Mouse (Mus musculus): ENCODE results near the gene Ptrh1. TPM values are rescaled to one million over a fixed set of nuclear protein-coding genes. Genes with fewer than 3 reads are reported as not detected.

Ptrh1 gene
- total and polyA plus RNA-seq, 2 experiments from 2014 or later, result 4.8 to 5.5 TPM

DNA sequence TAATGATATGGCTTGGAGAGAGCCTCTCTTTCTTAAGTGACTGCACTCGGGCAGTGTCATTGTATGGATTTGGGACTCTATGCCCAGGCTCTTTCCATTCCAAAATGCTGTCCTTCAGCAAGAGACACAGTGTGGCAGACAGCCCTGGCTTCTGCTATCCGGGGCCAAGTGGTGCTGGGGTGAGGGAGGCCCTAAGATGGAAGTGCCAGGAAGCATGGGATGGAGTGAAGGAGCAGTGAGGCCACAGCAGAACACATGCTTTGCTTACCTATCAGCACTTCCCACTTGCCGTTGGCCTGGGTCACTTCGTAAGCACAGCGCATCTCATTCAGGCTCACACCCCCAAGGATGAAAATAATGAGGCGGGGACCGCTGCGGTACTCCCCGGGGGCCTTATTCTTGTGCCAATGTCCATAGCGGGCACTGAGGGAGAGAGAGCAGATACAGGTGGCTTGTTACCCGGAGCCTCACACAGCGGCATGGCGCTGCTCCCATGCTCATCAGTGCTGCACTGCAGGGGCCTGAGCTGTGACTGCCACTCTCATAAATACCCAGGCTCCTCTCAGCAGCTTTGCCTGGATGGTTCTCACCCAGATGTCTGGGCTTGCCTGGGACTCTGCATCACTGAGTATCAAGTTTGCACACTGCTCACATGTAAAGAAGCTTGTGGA, 20.3 kb downstream of the Ptrh1 start:
- 82% methylated on average over 13 of the region's 13 CpGs for WGBS
- Histone ChIP-seq H3K4me3 (ENCODE audit: low read depth, low read length) (no peak overlapping the region), H3K9ac (no peak overlapping the region), H3K36me3 (ENCODE audit: insufficient read depth) (peaks cover 87% of the 10 kb centered on the region), H3K27ac (ENCODE audit: low read depth, low read length) (no peak overlapping the region), H3K9me3 (ENCODE audit: low read length) (no peaks in the 10 kb centered on the region), H3K4me2 (ENCODE audit: low read depth) (no peak overlapping the region), H3K27me3 (ENCODE audit: insufficient read depth, low read length) (no peaks in the 10 kb centered on the region), H3K4me1 (ENCODE audit: insufficient read depth) (no peaks in the 10 kb centered on the region)
- no peak for ATAC-seq
- DNase-seq, result no peak
- TF ChIP-seq CTCF (IDR thresholded peaks at IDR 0.05; ENCODE audit: low read depth), result no peak

DNA sequence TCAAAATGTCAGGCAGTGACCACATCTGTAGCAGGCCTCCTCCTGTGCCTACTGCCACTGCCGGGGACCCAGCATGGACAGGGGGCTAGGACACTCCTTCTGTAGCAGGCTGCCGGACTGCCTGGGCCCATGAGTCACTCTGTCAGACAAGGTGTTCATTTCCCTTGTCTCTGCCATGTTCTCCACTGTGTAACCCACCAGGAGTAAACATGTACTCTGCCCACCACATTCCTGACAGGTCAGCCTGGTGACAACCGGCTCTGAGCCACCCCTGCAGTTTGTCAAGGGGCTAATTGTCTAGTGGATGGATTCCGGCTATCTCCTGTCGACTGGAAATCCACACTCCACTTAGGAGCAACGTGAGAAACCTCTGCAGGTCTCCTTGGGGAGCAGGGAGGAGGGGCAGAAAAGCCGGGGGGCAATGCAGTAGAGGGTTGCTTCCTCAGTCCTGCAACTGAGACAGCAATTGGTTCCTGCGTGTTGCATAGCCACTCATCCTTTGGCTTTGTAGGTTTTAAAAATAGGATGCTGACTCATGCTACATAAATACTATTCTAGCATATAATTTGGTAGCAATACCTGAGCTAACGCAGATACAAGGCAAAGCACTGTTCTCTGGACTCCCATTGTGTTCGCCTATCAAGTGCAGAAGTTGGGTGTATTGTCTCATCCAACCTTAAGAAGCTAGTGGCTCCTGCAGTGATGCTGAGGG, 22.8 kb downstream of the Ptrh1 start:
- Histone ChIP-seq H3K4me3 (ENCODE audit: low read depth, low read length) (no peak overlapping the region), H3K9me3 (ENCODE audit: low read length) (no peaks in the 10 kb centered on the region), H3K27me3 (ENCODE audit: insufficient read depth, low read length) (no peaks in the 10 kb centered on the region), H3K4me2 (ENCODE audit: low read depth) (no peak overlapping the region), H3K27ac (ENCODE audit: low read depth, low read length) (no peak overlapping the region), H3K36me3 (ENCODE audit: insufficient read depth) (peaks cover 97% of the 10 kb centered on the region), H3K4me1 (ENCODE audit: insufficient read depth) (no peaks in the 10 kb centered on the region), H3K9ac (no peak overlapping the region)
- 81% methylated on average over 10 of the region's 10 CpGs for WGBS
- ATAC-seq, result no peak
- DNase-seq, result no peak
- TF ChIP-seq CTCF (IDR thresholded peaks at IDR 0.05; ENCODE audit: low read depth), result no peak

DNA sequence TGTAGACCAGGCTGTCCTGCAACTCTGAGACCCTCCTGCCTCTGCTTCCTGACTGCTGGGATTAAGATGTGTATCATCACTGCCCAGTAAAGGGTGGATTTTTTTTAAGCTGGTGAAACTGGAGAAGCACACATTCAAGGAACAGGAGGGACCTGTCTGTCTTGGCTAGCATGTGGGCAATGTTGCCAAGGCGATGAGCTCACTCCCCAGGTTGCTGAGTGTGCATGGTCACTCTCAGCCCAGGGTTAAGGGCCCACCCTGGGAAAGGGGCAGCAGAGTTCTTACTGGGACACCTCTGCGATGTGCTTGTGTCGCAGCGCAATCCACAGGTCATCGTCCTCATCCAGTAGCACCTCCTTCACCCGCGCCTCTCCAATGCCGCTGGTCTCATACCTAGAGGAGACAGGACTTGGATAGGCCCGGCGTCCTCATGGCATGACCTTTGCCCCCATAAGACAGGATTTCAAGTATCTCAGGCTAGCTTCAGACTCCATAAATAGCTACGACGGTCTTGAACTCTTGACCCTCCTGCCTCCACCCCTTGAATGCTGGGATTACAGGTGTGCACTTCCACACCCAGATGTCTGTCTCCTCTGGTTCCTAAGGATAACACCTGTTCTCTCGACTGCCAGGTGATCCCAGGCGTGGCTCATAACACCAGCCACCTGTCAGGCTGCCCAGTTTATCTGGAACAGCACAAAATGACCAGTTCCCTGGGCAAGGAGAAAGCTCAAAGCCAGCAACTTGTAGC, 33.4 kb downstream of the Ptrh1 start:
- no peaks in the 10 kb centered on the region for H3K27me3 ChIP-seq (ENCODE audit: insufficient read depth, low read length)
- no peak for TF ChIP-seq CTCF (IDR thresholded peaks at IDR 0.05; ENCODE audit: low read depth)
- no peak for DNase-seq
- no peak overlapping the region for H3K27ac ChIP-seq (ENCODE audit: low read depth, low read length)
- no peak overlapping the region for H3K4me3 ChIP-seq (ENCODE audit: low read depth, low read length)
- no peak overlapping the region for H3K4me2 ChIP-seq (ENCODE audit: low read depth)
- no peak overlapping the region for H3K9ac ChIP-seq
- 96% methylated on average over 14 of the region's 14 CpGs for WGBS
- peaks cover 77% of the 10 kb centered on the region for H3K36me3 ChIP-seq (ENCODE audit: insufficient read depth)
- ATAC-seq, result no peak
- no peaks in the 10 kb centered on the region for H3K9me3 ChIP-seq (ENCODE audit: low read length)
- no peaks in the 10 kb centered on the region for H3K4me1 ChIP-seq (ENCODE audit: insufficient read depth)

DNA sequence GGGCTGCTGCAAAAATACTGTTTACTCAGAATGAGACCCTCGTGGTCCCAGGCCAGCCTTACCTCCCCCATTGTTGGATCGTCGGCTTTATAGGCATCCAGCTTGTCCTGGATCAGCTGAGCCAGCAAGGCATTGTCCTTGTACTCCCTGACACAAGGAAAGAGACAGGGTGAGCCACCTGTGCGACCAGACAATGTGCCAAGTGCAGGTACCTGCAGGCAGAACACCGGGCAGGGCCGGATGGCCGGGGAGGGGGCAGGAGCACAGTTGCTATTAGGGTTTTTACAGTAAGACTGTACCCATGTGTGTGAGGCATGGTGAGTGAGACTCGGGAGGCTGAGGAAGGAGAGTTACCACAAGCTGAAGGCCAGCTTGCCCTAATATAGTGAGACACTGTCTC, 36.4 kb downstream of the Ptrh1 start:
- peaks cover 63% of the 10 kb centered on the region for H3K36me3 ChIP-seq (ENCODE audit: insufficient read depth)

DNA sequence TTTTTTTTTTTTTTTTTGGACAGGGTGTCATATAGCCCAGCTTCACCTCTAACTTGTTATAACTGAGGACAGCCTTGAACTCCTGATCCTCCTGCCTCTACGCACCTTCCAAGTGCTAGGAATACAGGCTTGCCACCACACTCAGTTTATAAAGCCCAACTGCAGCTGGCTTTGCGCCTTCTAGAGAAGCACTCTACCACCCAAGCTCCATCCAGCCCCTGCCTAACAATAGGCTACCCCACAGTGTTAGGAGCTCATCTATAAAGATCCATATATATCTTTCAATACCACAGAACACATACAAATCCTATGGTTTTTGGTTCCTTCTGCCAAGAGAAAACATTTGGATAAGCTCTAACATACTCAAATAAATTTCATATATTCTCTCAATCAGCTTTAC, 40.9 kb downstream of the Ptrh1 start:
- H3K4me1 ChIP-seq (ENCODE audit: insufficient read depth), result no peaks in the 10 kb centered on the region
- H3K4me2 ChIP-seq (ENCODE audit: low read depth), result no peak overlapping the region
- no peak overlapping the region for H3K4me3 ChIP-seq (ENCODE audit: low read depth, low read length)
- 79% methylated on average over 2 of the region's 2 CpGs for WGBS
- ATAC-seq (peak; percentile 60; the same call in 1 of the 2 replicates), DNase-seq (no peak)
- peak overlapping the region; percentile 75 for H3K27ac ChIP-seq (ENCODE audit: low read depth, low read length)
- peaks cover 56% of the 10 kb centered on the region for H3K36me3 ChIP-seq (ENCODE audit: insufficient read depth)
- no peaks in the 10 kb centered on the region for H3K9me3 ChIP-seq (ENCODE audit: low read length)
- H3K9ac ChIP-seq, result no peak overlapping the region
- H3K27me3 ChIP-seq (ENCODE audit: insufficient read depth, low read length), result no peaks in the 10 kb centered on the region
- no peak for TF ChIP-seq CTCF (IDR thresholded peaks at IDR 0.05; ENCODE audit: low read depth)

More for the DNA sequence above, 36.4 kb downstream of the Ptrh1 start:
- no peak overlapping the region for H3K27ac ChIP-seq (ENCODE audit: low read depth, low read length)
- no peaks in the 10 kb centered on the region for H3K4me1 ChIP-seq (ENCODE audit: insufficient read depth)
- no peak for TF ChIP-seq CTCF (IDR thresholded peaks at IDR 0.05; ENCODE audit: low read depth)
- no peak overlapping the region for H3K4me3 ChIP-seq (ENCODE audit: low read depth, low read length)
- ATAC-seq, result no peak
- WGBS, result 89% methylated on average over 8 of the region's 8 CpGs
- no peaks in the 10 kb centered on the region for H3K9me3 ChIP-seq (ENCODE audit: low read length)
- no peak overlapping the region for H3K4me2 ChIP-seq (ENCODE audit: low read depth)
- no peak for DNase-seq
- no peak overlapping the region for H3K9ac ChIP-seq
- H3K27me3 ChIP-seq (ENCODE audit: insufficient read depth, low read length), result no peaks in the 10 kb centered on the region

DNA sequence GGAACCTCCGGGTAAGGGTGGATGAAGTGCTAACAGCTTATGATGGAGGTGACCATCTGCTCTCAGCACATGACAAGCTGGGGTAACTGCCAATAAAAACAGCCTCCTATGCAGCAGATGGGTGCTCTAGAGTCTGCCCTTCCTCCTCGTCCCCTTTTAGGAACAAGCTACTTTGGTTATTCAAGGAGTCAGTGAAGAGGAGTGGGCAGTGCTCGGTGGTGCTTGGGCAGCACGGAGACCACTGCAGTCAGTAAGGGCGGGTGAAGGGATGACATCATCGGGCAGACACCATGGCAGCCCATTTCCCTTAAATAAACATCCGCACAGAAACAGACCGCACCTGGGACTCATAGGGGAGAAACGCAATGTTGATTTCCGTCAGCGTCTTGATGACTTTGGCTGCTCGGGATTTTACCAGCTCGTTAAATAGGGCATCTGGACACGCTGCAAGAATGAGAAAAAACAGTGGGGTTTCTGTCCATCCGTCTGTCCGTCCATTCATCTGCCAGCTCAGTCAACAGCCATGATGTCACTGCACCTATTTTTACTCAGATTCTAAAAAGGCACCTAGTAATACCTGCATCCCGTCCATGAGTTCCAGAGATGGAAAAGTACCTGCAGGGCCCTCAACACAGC, 41.5 kb downstream of the Ptrh1 start:
- peak; percentile 86 for ATAC-seq
- Histone ChIP-seq H3K27me3 (ENCODE audit: insufficient read depth, low read length) (no peaks in the 10 kb centered on the region), H3K4me3 (ENCODE audit: low read depth, low read length) (no peak overlapping the region), H3K27ac (ENCODE audit: low read depth, low read length) (peak overlapping the region; percentile 75), H3K4me2 (ENCODE audit: low read depth) (no peak overlapping the region), H3K4me1 (ENCODE audit: insufficient read depth) (no peaks in the 10 kb centered on the region), H3K9ac (no peak overlapping the region), H3K36me3 (ENCODE audit: insufficient read depth) (peaks cover 56% of the 10 kb centered on the region), H3K9me3 (ENCODE audit: low read length) (no peaks in the 10 kb centered on the region)
- 51% methylated on average over 17 of the region's 17 CpGs for WGBS
- no peak for TF ChIP-seq CTCF (IDR thresholded peaks at IDR 0.05; ENCODE audit: low read depth)
- DNase-seq, result peak; percentile 79

Measured in forebrain, postnatal 0 days (tissue).